Mouse (Mus musculus) heart, postnatal 36 days (tissue): ENCODE measurements at regions not wholly inside any gene's neighbourhood (a gene's known extent, or its start where the extent isn't known, plus 50 kb on each side); places are given as distances from the start of the nearest gene placed in this dataset.
A peak's percentile ranks its signal among the peaks of the same experiment; 100 is the strongest.

ENCODE experiments used
- DNase-seq, 2 experiments: peaks; one replicate each; pipeline ENCODE4 v3.0.0; 2021 to 2022
- intact Hi-C: fragments of 180-260 bp; cut with DNase I; formaldehyde crosslinking; loops from one replicate; pipeline ENCODE4 v1.15.1; 2025

- intact Hi-C loops: no loop called here
- DNase-seq: no peak
Measured at GRCm38 (mm10) chr7:71217344-71217743, 133.9 kb downstream of the Gm10295 start.

- peak; percentile 53 to 62 for DNase-seq
- intact Hi-C loops: no loop called here
Measured at GRCm38 (mm10) chr7:71216808-71217207, 134.5 kb downstream of the Gm10295 start.

GRCm38 (mm10) chr7:71214500-71215055 is 136.7 kb downstream of the Gm10295 start:
- no peak for DNase-seq
- intact Hi-C loops: no loop called here

- peak; percentile 4 to 17 for DNase-seq
- intact Hi-C loops: no loop called here
Measured at GRCm38 (mm10) chr7:71193131-71193530, 158.2 kb downstream of the Gm10295 start.

- intact Hi-C loops: no loop called here
- DNase-seq: no peak
Measured at GRCm38 (mm10) chr7:71190161-71190711, 161.0 kb downstream of the Gm10295 start.

GRCm38 (mm10) chr7:71189757-71190156 is 161.5 kb downstream of the Gm10295 start:
- intact Hi-C loops: no loop called here
- no peak for DNase-seq

GRCm38 (mm10) chr7:71188119-71188518 is 163.2 kb downstream of the Gm10295 start:
- no peak for DNase-seq
- intact Hi-C loops: no loop called here

- intact Hi-C loops: no loop called here
- no peak for DNase-seq
Measured at GRCm38 (mm10) chr7:71174871-71175270, 176.4 kb downstream of the Gm10295 start.

GRCm38 (mm10) chr7:71139068-71139467 is 212.2 kb downstream of the Gm10295 start:
- no peak for DNase-seq
- intact Hi-C loops: no loop called here

- intact Hi-C loops: no loop called here
- no peak for DNase-seq
Measured at GRCm38 (mm10) chr7:71129981-71130380, 221.3 kb downstream of the Gm10295 start.

GRCm38 (mm10) chr7:71128928-71129327 is 222.4 kb downstream of the Gm10295 start:
- DNase-seq: no peak
- intact Hi-C loops: no loop called here

- DNase-seq: no peak
- intact Hi-C loops: no loop called here
Measured at GRCm38 (mm10) chr7:71121453-71121852, 229.8 kb downstream of the Gm10295 start.

- DNase-seq: no peak
- intact Hi-C loops: no loop called here
Measured at GRCm38 (mm10) chr7:71120975-71121374, 230.3 kb downstream of the Gm10295 start.

- intact Hi-C loops: no loop called here
- no peak for DNase-seq
Measured at GRCm38 (mm10) chr7:71119987-71120386, 231.3 kb downstream of the Gm10295 start.

GRCm38 (mm10) chr7:71107101-71107500 is 244.2 kb downstream of the Gm10295 start:
- intact Hi-C loops: no loop called here
- DNase-seq: no peak

- DNase-seq: no peak
- intact Hi-C loops: no loop called here
Measured at GRCm38 (mm10) chr7:71100266-71100665, 251.0 kb downstream of the Gm10295 start.

GRCm38 (mm10) chr7:71098276-71098675 is 253.0 kb downstream of the Gm10295 start:
- intact Hi-C loops: loop anchor here (5.0 to 10.0 kb wide), 4 partner anchors 314 to 733 kb away; partner anchors contain the start of gene Nr2f2
- no peak for DNase-seq

GRCm38 (mm10) chr7:71093301-71093939 is 257.9 kb downstream of the Gm10295 start:
- peak; percentile 18 to 30 for DNase-seq
- intact Hi-C loops: loop anchor here (2.0 to 10.0 kb wide), 6 partner anchors 137 to 729 kb away; partner anchors contain the start of gene Nr2f2

- intact Hi-C loops: loop anchor here (2.0 to 10.0 kb wide), 6 partner anchors 138 to 728 kb away; partner anchors contain the start of gene Nr2f2
- no peak for DNase-seq
Measured at GRCm38 (mm10) chr7:71092825-71093224, 258.5 kb downstream of the Gm10295 start.

GRCm38 (mm10) chr7:71092301-71092700 is 259.0 kb downstream of the Gm10295 start:
- peak; percentile 26 to 37 for DNase-seq
- intact Hi-C loops: loop anchor here (2.0 to 10.0 kb wide), 6 partner anchors 138 to 728 kb away; partner anchors contain the start of gene Nr2f2

- intact Hi-C loops: no loop called here
- no peak for DNase-seq
Measured at GRCm38 (mm10) chr7:71064446-71065391, 286.6 kb downstream of the Gm10295 start.
